Mouse (Mus musculus): ENCODE measurements around the gene Zfp108. TPM values are rescaled to one million over a fixed set of nuclear protein-coding genes. Genes with fewer than 3 reads are reported as not detected.

Gene Zfp108
- polyA plus RNA-seq, 1 experiment from 2014 or later = 7.1 TPM

Other genes starting within 250 kb of the Zfp108 start
- gene Vmn1r183, start 201.5 kb upstream of the Zfp108 start, polyA plus RNA-seq (2014; fragmentation: Nextera tagmentation; extraction: Ambion mirVana) = not detected in 2 replicates
- gene Zfp180, start 172.9 kb upstream of the Zfp108 start, polyA plus RNA-seq (2014; fragmentation: Nextera tagmentation; extraction: Ambion mirVana) = 34.3 and 39.6 TPM in 2 replicates
- 8.5 and 9.0 TPM in 2 replicates for gene Zfp112, start 142.5 kb upstream of the Zfp108 start, polyA plus RNA-seq (2014; fragmentation: Nextera tagmentation; extraction: Ambion mirVana)
- 26.1 and 28.8 TPM in 2 replicates for gene Zfp235, start 120.6 kb upstream of the Zfp108 start, polyA plus RNA-seq (2014; fragmentation: Nextera tagmentation; extraction: Ambion mirVana)
- gene Zfp114, start 79.7 kb upstream of the Zfp108 start, polyA plus RNA-seq (2014; fragmentation: Nextera tagmentation; extraction: Ambion mirVana) = 3.7 and 4.0 TPM in 2 replicates
- 4.0 and 5.5 TPM in 2 replicates for gene Zfp111, start 43.4 kb upstream of the Zfp108 start, polyA plus RNA-seq (2014; fragmentation: Nextera tagmentation; extraction: Ambion mirVana)
- gene Zfp109, start 17.2 kb upstream of the Zfp108 start, polyA plus RNA-seq (2014; fragmentation: Nextera tagmentation; extraction: Ambion mirVana) = 2.9 and 3.9 TPM in 2 replicates
- gene Zfp93, start 15.6 kb downstream of the Zfp108 start, polyA plus RNA-seq (2014; fragmentation: Nextera tagmentation; extraction: Ambion mirVana) = 8.1 and 9.5 TPM in 2 replicates
- 33.5 and 34.0 TPM in 2 replicates for gene Zfp61, start 46.4 kb downstream of the Zfp108 start, polyA plus RNA-seq (2014; fragmentation: Nextera tagmentation; extraction: Ambion mirVana)
- 19.6 and 20.9 TPM in 2 replicates for gene Zfp94, start 61.9 kb downstream of the Zfp108 start, polyA plus RNA-seq (2014; fragmentation: Nextera tagmentation; extraction: Ambion mirVana)
- 0.31 TPM in 1 of 2 replicates, not detected in the other for gene Tescl, start 79.1 kb downstream of the Zfp108 start, polyA plus RNA-seq (2014; fragmentation: Nextera tagmentation; extraction: Ambion mirVana)
- gene Lypd5, start 94.4 kb downstream of the Zfp108 start, polyA plus RNA-seq (2014; fragmentation: Nextera tagmentation; extraction: Ambion mirVana) = not detected in 2 replicates
- gene Kcnn4, start 115.5 kb downstream of the Zfp108 start, polyA plus RNA-seq (2014; fragmentation: Nextera tagmentation; extraction: Ambion mirVana) = 1.7 and 2.8 TPM in 2 replicates
- gene Smg9, start 144.8 kb downstream of the Zfp108 start, polyA plus RNA-seq (2014; fragmentation: Nextera tagmentation; extraction: Ambion mirVana) = 30.1 and 30.3 TPM in 2 replicates
- gene Irgc1, start 197.5 kb downstream of the Zfp108 start, polyA plus RNA-seq (2014; fragmentation: Nextera tagmentation; extraction: Ambion mirVana) = not detected in 2 replicates
- 1.6 and 1.9 TPM in 2 replicates for gene Plaur, start 207.7 kb downstream of the Zfp108 start, polyA plus RNA-seq (2014; fragmentation: Nextera tagmentation; extraction: Ambion mirVana)
- 22.7 and 28.3 TPM in 2 replicates for gene Cadm4, start 227.2 kb downstream of the Zfp108 start, polyA plus RNA-seq (2014; fragmentation: Nextera tagmentation; extraction: Ambion mirVana)